Comparison of ENCODE assay signal across 8 mouse cellular contexts in genomic region chr11:71005046-71005445, GRCm38 (mm10). TPM values are rescaled to one million over a fixed set of nuclear protein-coding genes. Genes with fewer than 3 reads are reported as not detected.
A peak's percentile ranks its signal among the peaks of the same experiment; 100 is the strongest.
DNase-seq lines count a peak whose midpoint lies in the region; ATAC-seq lines count a peak whose summit lies in the region.

No protein-coding gene starts in this region.

- H3K36me3 ChIP-seq in limb, embryonic 13.5 days: peaks cover 34% of the 10 kb centered on the region
- H3K36me3 ChIP-seq in stomach, embryonic 16.5 days (ENCODE audit: control insufficient read depth, insufficient read depth, low read length): peaks cover 10% of the 10 kb centered on the region

- no peak for ATAC-seq in CD4-positive, CD25-positive, alpha-beta regulatory T cell, adult 4 months
- no peak for ATAC-seq in limb, embryonic 13.5 days (ENCODE audit: low FRiP score, low read depth)
- ATAC-seq in stomach, embryonic 16.5 days (ENCODE audit: insufficient read depth, low FRiP score): no peak

- peak; percentile 21 for DNase-seq in CD4-positive, CD25-positive, alpha-beta regulatory T cell, adult 2 months (ENCODE audit: low read depth, low spot score)
- peak; percentile 16 for DNase-seq in retina, postnatal 1 day
- DNase-seq in retina, embryonic 14.5 days (ENCODE audit: low spot score): no peak
- no peak for DNase-seq in gastrocnemius, adult 8-10 months (ENCODE audit: low spot score in 2 of 2)
- DNase-seq in right cerebral cortex, postnatal 4 days: no peak

- peak overlapping the region; percentile 93; the same call in 1 of the 2 replicates for H3K4me3 ChIP-seq in limb, embryonic 13.5 days
- peak overlapping the region; percentile 91 for H3K4me3 ChIP-seq in stomach, embryonic 16.5 days (replicated peaks; ENCODE audit: low read length)

- 60% methylated on average over 5 of the region's 5 CpGs for WGBS in limb, embryonic 13.5 days
- 57% methylated on average over 5 of the region's 5 CpGs for WGBS in stomach, embryonic 16.5 days

- no peak overlapping the region for H3K9ac ChIP-seq in limb, embryonic 13.5 days
- H3K9ac ChIP-seq in stomach, embryonic 16.5 days (ENCODE audit: low read length): no peak overlapping the region

- peak overlapping the region; percentile 51 for H3K4me2 ChIP-seq in limb, embryonic 13.5 days (replicated peaks)
- H3K4me2 ChIP-seq in stomach, embryonic 16.5 days (ENCODE audit: low read depth, low read length): peak overlapping the region; percentile 53

- H3K27ac ChIP-seq in limb, embryonic 13.5 days: no peak overlapping the region
- peak overlapping the region; percentile 24; the same call in 1 of the 2 replicates for H3K27ac ChIP-seq in stomach, embryonic 16.5 days (ENCODE audit: low read length)

- peaks cover 13% of the 10 kb centered on the region for H3K4me1 ChIP-seq in limb, embryonic 13.5 days
- peaks cover 13% of the 10 kb centered on the region for H3K4me1 ChIP-seq in stomach, embryonic 16.5 days (ENCODE audit: control insufficient read depth, insufficient read depth, low read length)

- H3K27me3 ChIP-seq in limb, embryonic 13.5 days: no peaks in the 10 kb centered on the region
- H3K27me3 ChIP-seq in stomach, embryonic 16.5 days (ENCODE audit: control insufficient read depth, insufficient read depth, low read length): no peaks in the 10 kb centered on the region

- no peaks in the 10 kb centered on the region for H3K9me3 ChIP-seq in limb, embryonic 13.5 days
- no peaks in the 10 kb centered on the region for H3K9me3 ChIP-seq in stomach, embryonic 16.5 days (replicated peaks; ENCODE audit: control insufficient read depth, low read length)

RNA-seq across cellular contexts. Expression of gene Dhx33, which starts 0.8 kb away (rescaled TPM):
- 1 to 10 TPM; 5.0 to 6.0 TPM for polyA plus RNA-seq in CD4-positive, CD25-positive, alpha-beta regulatory T cell, adult 4 months (2017; shearing (Covaris generic))
- 20.5 and 23.1 TPM in 2 replicates for polyA plus RNA-seq in limb, embryonic 13.5 days (2015; fragmentation: Nextera tagmentation; extraction: Ambion mirVana)
- 16.4 and 16.5 TPM in 2 replicates for polyA plus RNA-seq in stomach, embryonic 16.5 days (2015; fragmentation: Nextera tagmentation; extraction: Ambion mirVana)
- total RNA-seq in gastrocnemius, adult 8-10 months (2022): 10 to 100 TPM in 1 of 4 experiments, 1 to 10 TPM in 3; 6.5 to 10.2 (median 8.3) TPM

RNA-seq across cellular contexts. Expression of gene Mis12, which starts 14.4 kb away (rescaled TPM):
- 10 to 100 TPM; 18.8 to 24.4 TPM for polyA plus RNA-seq in CD4-positive, CD25-positive, alpha-beta regulatory T cell, adult 4 months (2017; shearing (Covaris generic))
- polyA plus RNA-seq in limb, embryonic 13.5 days (2015; fragmentation: Nextera tagmentation; extraction: Ambion mirVana): 50.3 and 55.9 TPM in 2 replicates
- 38.2 and 41.9 TPM in 2 replicates for polyA plus RNA-seq in stomach, embryonic 16.5 days (2015; fragmentation: Nextera tagmentation; extraction: Ambion mirVana)
- 1 to 10 TPM; 3.6 to 6.5 (median 4.6) TPM for total RNA-seq in gastrocnemius, adult 8-10 months (2022)

RNA-seq across cellular contexts. Expression of gene Derl2, which starts 14.6 kb away (rescaled TPM):
- polyA plus RNA-seq in CD4-positive, CD25-positive, alpha-beta regulatory T cell, adult 4 months (2017; shearing (Covaris generic)): 100 to 1,000 TPM; 121 to 138 TPM
- 44.2 and 49.3 TPM in 2 replicates for polyA plus RNA-seq in limb, embryonic 13.5 days (2015; fragmentation: Nextera tagmentation; extraction: Ambion mirVana)
- polyA plus RNA-seq in stomach, embryonic 16.5 days (2015; fragmentation: Nextera tagmentation; extraction: Ambion mirVana): 51.2 and 63.1 TPM in 2 replicates
- total RNA-seq in gastrocnemius, adult 8-10 months (2022): 10 to 100 TPM in 3 of 4 experiments, 1 to 10 TPM in 1; 9.8 to 15.4 (median 13.4) TPM

RNA-seq across cellular contexts. Expression of gene C1qbp, which starts 22.2 kb away (rescaled TPM):
- 10 to 100 TPM in 1 of 2 experiments, 1 to 10 TPM in 1; 3.7 to 16.3 TPM for polyA plus RNA-seq in CD4-positive, CD25-positive, alpha-beta regulatory T cell, adult 4 months (2017; shearing (Covaris generic))
- 235 and 241 TPM in 2 replicates for polyA plus RNA-seq in limb, embryonic 13.5 days (2015; fragmentation: Nextera tagmentation; extraction: Ambion mirVana)
- 211 and 239 TPM in 2 replicates for polyA plus RNA-seq in stomach, embryonic 16.5 days (2015; fragmentation: Nextera tagmentation; extraction: Ambion mirVana)
- 100 to 1,000 TPM; 119 to 137 (median 127) TPM for total RNA-seq in gastrocnemius, adult 8-10 months (2022)

RNA-seq across cellular contexts. Expression of gene 6330403K07Rik, which starts 28.3 kb away (rescaled TPM):
- 10 to 100 TPM in 1 of 2 experiments, 1 to 10 TPM in 1; 9.6 to 10.8 TPM for polyA plus RNA-seq in CD4-positive, CD25-positive, alpha-beta regulatory T cell, adult 4 months (2017; shearing (Covaris generic))
- polyA plus RNA-seq in limb, embryonic 13.5 days (2015; fragmentation: Nextera tagmentation; extraction: Ambion mirVana): 267 and 272 TPM in 2 replicates
- polyA plus RNA-seq in stomach, embryonic 16.5 days (2015; fragmentation: Nextera tagmentation; extraction: Ambion mirVana): 62.5 and 63.1 TPM in 2 replicates
- under 1 TPM in 2 of 4 experiments, not detected in 2; 0.53 to 0.64 TPM for total RNA-seq in gastrocnemius, adult 8-10 months (2022)

Comparison
In these comparisons a context has a peak if more than half of its experiments do, and no peak if none do; other contexts are left out.
1. DNase-seq: peak in CD4-positive, CD25-positive, alpha-beta regulatory T cell, adult 2 months (single experiment) and retina, postnatal 1 day (single experiment); none in retina, embryonic 14.5 days (single experiment), gastrocnemius, adult 8-10 months (0 of 2) and right cerebral cortex, postnatal 4 days (single experiment).